Mouse (Mus musculus) testis, adult 2 months (tissue): ENCODE data around the gene Gm11627. TPM values are rescaled to one million over a fixed set of nuclear protein-coding genes. Genes with fewer than 3 reads are reported as not detected.

Experiments used
- H3K27ac ChIP-seq: fragments of 200-500 bp; 2 replicates; pipeline ENCODE4 v1.5.1; 2012; ENCODE audit warnings: low read depth, low read length; ENCODE audit not compliant: control insufficient read depth, insufficient read depth
- H3K27me3 ChIP-seq: fragments of 200-500 bp; 2 replicates; pipeline ENCODE4 v1.6.1; 2012; ENCODE audit warnings: mild to moderate bottlenecking, low read length, moderate library complexity; ENCODE audit not compliant: control insufficient read depth, insufficient read depth
- H3K36me3 ChIP-seq: fragments of 200-500 bp; 2 replicates; pipeline ENCODE4 v1.6.1; 2012; ENCODE audit warnings: mild to moderate bottlenecking, low read length; ENCODE audit not compliant: control insufficient read depth, insufficient read depth
- H3K4me1 ChIP-seq: fragments of 200-500 bp; 2 replicates; pipeline ENCODE4 v1.6.1; 2012; ENCODE audit warnings: low read length; ENCODE audit not compliant: control insufficient read depth, insufficient read depth
- H3K4me3 ChIP-seq: fragments of 200-500 bp; 2 replicates; pipeline ENCODE4 v1.5.1; 2012; ENCODE audit warnings: low read depth, mild to moderate bottlenecking, low read length, moderate library complexity, mixed read lengths; ENCODE audit not compliant: control insufficient read depth
- CTCF ChIP-seq: fragments of 200-500 bp; IDR thresholded peaks from 2 replicates; pipeline ENCODE4 v1.5.1; 2012; ENCODE audit warnings: low read depth, mild to moderate bottlenecking, inconsistent platforms, low read length, moderate library complexity; ENCODE audit not compliant: control insufficient read depth, insufficient read depth, insufficient replicate concordance
- POLR2A ChIP-seq: fragments of 200-500 bp; IDR thresholded peaks from 2 replicates; pipeline ENCODE4 v1.6.1; 2012; ENCODE audit warnings: low read depth, mild to moderate bottlenecking, inconsistent platforms, low read length, moderate library complexity; ENCODE audit not compliant: control insufficient read depth
- polyA plus RNA-seq: library from polyadenylated mRNA; depleted of rRNA; stranded (reverse); fragments of >200 nt; gene quantifications from 2 replicates; pipeline ENCODE4 v1.2.3, GENCODE M21; 2012; rRNA removed

Gm11627 gene
- 0.40 and 0.51 TPM in 2 replicates for polyA plus RNA-seq

GRCm38 (mm10) chr11:102579165-102580033 lies at the start of gene Gm11627:
Gm11627 (minus strand) TSS chr11:102579461.
- TF ChIP-seq POLR2A (no peak), CTCF (no peak)
- peak within 1 kb of the TSS; percentile 36 for H3K27ac ChIP-seq
- H3K4me1 ChIP-seq, result peaks cover 12% of the 10 kb centered on the region
- H3K27me3 ChIP-seq, result no peaks in the 10 kb centered on the region
- H3K36me3 ChIP-seq, result no peaks in the 10 kb centered on the region
- H3K4me3 ChIP-seq, result peak within 1 kb of the TSS; percentile 37

GRCm38 (mm10) chr11:102628529-102628928 lies 49.3 kb upstream of the Gm11627 start:
- Histone ChIP-seq H3K4me1 (peaks cover 15% of the 10 kb centered on the region), H3K27me3 (no peaks in the 10 kb centered on the region), H3K36me3 (no peaks in the 10 kb centered on the region), H3K27ac (no peak overlapping the region), H3K4me3 (no peak overlapping the region)
- TF ChIP-seq POLR2A (no peak), CTCF (no peak)

DNA sequence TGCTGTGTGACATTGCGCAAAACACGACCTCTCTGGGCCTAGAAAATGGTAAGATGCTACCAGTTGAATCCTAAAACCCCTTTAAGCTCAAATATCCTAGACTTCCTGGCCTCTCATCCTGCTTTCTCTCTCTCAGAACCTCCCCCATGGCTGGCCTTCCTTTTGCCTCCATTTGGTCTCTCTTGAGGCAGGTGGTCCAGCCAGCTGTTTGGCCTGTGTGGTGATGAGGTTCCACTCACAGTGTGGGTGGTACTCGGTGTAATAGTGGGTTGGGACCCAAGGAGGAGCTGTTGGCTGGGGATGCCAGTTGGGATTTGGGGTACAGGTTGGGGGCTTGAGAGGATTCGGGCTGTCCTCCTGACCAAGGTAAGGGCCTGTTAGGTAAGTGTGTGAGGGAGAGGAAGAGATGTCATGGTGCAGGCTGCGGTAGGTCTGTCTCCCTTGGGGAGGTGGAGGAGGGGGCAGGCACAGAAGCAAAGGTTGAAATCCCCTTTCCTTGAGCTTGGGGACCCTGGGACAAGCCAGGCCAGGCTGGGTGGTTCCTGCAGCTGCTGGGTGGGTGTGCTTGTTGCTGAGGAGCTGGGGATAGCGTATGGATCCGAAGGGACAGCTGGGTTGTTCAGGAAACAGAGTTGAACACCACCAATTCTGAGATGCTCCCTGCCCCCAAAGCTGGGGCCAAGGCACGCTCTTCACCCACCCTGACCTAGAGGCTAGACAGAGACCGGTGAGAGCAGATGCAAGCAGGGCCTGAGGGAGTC lies 48.1 kb upstream of the Gm11627 start:
- Histone ChIP-seq H3K36me3 (no peaks in the 10 kb centered on the region), H3K4me3 (no peak overlapping the region), H3K4me1 (peaks cover 8% of the 10 kb centered on the region), H3K27me3 (no peaks in the 10 kb centered on the region), H3K27ac (no peak overlapping the region)
- no peak for TF ChIP-seq POLR2A
- no peak for TF ChIP-seq CTCF

- TF ChIP-seq CTCF (no peak), POLR2A (no peak)
- no peaks in the 10 kb centered on the region for H3K27me3 ChIP-seq
- no peaks in the 10 kb centered on the region for H3K36me3 ChIP-seq
- H3K4me3 ChIP-seq, result no peak overlapping the region
- H3K27ac ChIP-seq, result no peak overlapping the region
- H3K4me1 ChIP-seq, result peaks cover 7% of the 10 kb centered on the region
These were observed 45.7 kb upstream of the Gm11627 start for GRCm38 (mm10) chr11:102624888-102625407.

GRCm38 (mm10) chr11:102623876-102624789 lies 44.9 kb upstream of the Gm11627 start:
- Histone ChIP-seq H3K36me3 (no peaks in the 10 kb centered on the region), H3K4me3 (no peak overlapping the region), H3K4me1 (peaks cover 7% of the 10 kb centered on the region), H3K27me3 (no peaks in the 10 kb centered on the region), H3K27ac (no peak overlapping the region)
- TF ChIP-seq POLR2A, result no peak
- TF ChIP-seq CTCF, result no peak

DNA sequence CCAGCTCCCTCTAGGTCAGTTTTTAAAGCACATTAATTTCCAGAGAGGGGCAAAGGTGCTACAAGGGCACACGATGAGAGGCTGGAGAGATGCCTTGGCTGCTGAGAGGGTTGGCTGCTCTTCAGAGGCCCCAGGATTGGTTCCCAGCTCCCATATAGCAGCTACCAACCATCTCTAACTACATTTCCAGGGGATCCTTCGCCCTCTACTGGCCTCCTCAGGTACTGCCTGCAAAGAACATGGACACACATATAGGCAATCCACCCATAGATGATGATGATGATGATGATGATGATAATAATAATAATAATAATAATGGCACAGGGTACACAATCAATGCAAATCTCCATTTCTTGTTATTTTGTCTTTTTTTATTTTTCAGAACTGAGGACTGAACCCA lies 40.2 kb upstream of the Gm11627 start:
- Histone ChIP-seq H3K4me3 (no peak overlapping the region), H3K4me1 (peaks cover 6% of the 10 kb centered on the region), H3K36me3 (no peaks in the 10 kb centered on the region), H3K27ac (no peak overlapping the region), H3K27me3 (no peaks in the 10 kb centered on the region)
- TF ChIP-seq CTCF, result no peak
- no peak for TF ChIP-seq POLR2A

- TF ChIP-seq POLR2A, result no peak
- no peak for TF ChIP-seq CTCF
- Histone ChIP-seq H3K27ac (no peak overlapping the region), H3K4me3 (no peak overlapping the region), H3K36me3 (no peaks in the 10 kb centered on the region), H3K4me1 (peaks cover 19% of the 10 kb centered on the region), H3K27me3 (no peaks in the 10 kb centered on the region)
These were observed 32.0 kb upstream of the Gm11627 start for GRCm38 (mm10) chr11:102611317-102611705.
